Mouse (Mus musculus) kidney, embryonic 16.5 days (tissue): ENCODE measurements around the gene Fcgr1. TPM values are rescaled to one million over a fixed set of nuclear protein-coding genes. Genes with fewer than 3 reads are reported as not detected.
"Not testable (repeated sequence)": the region's sequence is repeated elsewhere in the genome, so short reads cannot be mapped to it uniquely, and the experiment has no call there.

Experiments
- ATAC-seq: fragments of 200-750 bp; cut with Nextera tagmentation; 2 replicates; pipeline ENCODE4 v1.8.0; 2017; ENCODE audit warnings: moderate TSS enrichment; ENCODE audit not compliant: low FRiP score, low TSS enrichment
- H3K27ac ChIP-seq: fragments of 300-500 bp; sonication (generic); 2 replicates; pipeline ENCODE4 v1.5.1; 2014; ENCODE audit warnings: low read length
- H3K27me3 ChIP-seq: fragments of 300-500 bp; sonication (generic); 2 replicates; pipeline ENCODE4 v1.6.1; 2014; ENCODE audit warnings: low read length, control low read depth, mixed read lengths; ENCODE audit not compliant: insufficient read depth
- H3K36me3 ChIP-seq: fragments of 300-500 bp; sonication (generic); 2 replicates; pipeline ENCODE4 v1.6.1; 2014; ENCODE audit warnings: low read length, control low read depth, mixed read lengths; ENCODE audit not compliant: insufficient read depth
- H3K4me1 ChIP-seq: fragments of 300-500 bp; sonication (generic); 2 replicates; pipeline ENCODE4 v1.6.1; 2014; ENCODE audit warnings: low read length, control low read depth, mixed read lengths; ENCODE audit not compliant: insufficient read depth
- H3K4me2 ChIP-seq: fragments of 300-500 bp; sonication (generic); replicated peaks from 2 replicates; pipeline ENCODE4 v1.6.1; 2014; ENCODE audit warnings: low read depth, low read length
- H3K4me3 ChIP-seq: fragments of 300-500 bp; sonication (generic); 2 replicates; pipeline ENCODE4 v1.5.1; 2014; ENCODE audit warnings: mild to moderate bottlenecking, low read length
- H3K9ac ChIP-seq: fragments of 300-500 bp; sonication (generic); replicated peaks from 2 replicates; pipeline ENCODE4 v1.6.1; 2014; ENCODE audit warnings: low read length
- H3K9me3 ChIP-seq: fragments of 300-500 bp; sonication (generic); 2 replicates; pipeline ENCODE4 v1.6.1; 2016; ENCODE audit warnings: low read length, control low read depth
- WGBS: fragments of 180-500 bp; shearing (Covaris S2); extraction: QIAGEN DNeasy Blood & Tissue Kit; methylation state at CpG from one replicate; pipeline ENCODE4 v1.1.7; 2014; 5-methylcytosine and 5-hydroxymethylcytosine counted together
- polyA plus RNA-seq: library from polyadenylated mRNA; unstranded; fragments of >200 nt; fragmentation: Nextera tagmentation; extraction: Ambion mirVana; gene quantifications from 2 replicates; pipeline ENCODE4 v1.2.1, GENCODE M21; 2015

The Fcgr1 gene
- polyA plus RNA-seq, 1 experiment from 2014 or later = 1.9 TPM

DNA sequence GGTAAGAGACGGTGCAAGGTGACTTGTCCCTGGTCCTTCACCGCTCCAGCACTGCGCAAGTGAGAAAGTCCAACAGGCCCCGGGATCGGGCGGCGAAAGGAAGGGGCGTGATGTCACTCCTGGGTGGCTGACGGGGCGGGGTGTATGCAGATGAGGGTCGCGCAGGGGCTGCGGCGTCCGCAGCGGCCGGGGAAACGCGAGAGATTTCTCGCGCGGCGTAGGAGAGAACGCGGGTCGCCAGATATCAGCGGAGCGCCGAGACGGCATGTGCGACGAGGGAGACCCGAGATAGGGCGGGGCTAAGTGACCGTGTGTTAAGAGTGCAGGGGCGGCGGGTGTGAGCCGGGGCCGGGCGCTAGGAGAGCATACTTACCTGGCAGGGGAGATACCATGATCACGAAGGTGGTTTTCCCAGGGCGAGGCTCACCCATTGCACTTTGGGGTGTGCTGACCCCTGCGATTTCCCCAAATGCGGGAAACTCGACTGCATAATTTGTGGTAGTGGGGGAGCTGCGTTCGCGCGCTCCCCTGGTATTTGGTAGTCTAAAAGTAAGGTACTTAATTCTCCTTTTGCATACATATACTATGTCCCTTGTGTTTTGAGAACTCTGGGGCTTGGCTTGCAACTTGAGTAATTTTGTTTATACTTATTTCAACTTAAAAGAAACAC, 34.4 kb upstream of the Fcgr1 start:
- Histone ChIP-seq H3K4me3 (peak overlapping the region; percentile 46), H3K4me2 (peak overlapping the region; percentile 63), H3K9ac (peak overlapping the region; percentile 48), H3K27me3 (peaks cover 88% of the 10 kb centered on the region)
- not testable (repeated sequence) for H3K36me3 ChIP-seq, H3K4me1 ChIP-seq, H3K27ac ChIP-seq, H3K9me3 ChIP-seq
- peak; percentile 97 for ATAC-seq
- WGBS = under 1% methylated on average over 40 of the region's 49 CpGs

DNA sequence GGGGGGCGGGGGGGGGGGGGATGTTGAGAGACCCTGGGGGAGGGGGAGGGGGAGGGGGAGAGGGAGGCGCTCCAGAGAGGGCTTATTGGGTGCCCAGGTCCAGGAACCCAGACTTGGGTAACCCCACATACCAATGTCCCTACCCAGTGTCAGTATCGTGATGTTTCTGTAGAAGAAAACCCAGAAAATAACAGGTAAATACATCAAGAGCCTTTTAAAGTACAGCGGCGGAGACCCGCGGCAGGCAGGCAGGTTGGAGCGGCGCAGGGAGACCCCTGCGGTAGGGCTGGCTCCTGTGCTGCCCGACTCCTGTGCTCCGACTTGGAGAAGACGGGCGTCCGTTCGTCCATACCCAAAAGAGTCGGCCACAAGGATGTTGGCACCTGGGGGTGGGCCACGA, 33.9 kb upstream of the Fcgr1 start:
- no peak; the same call in 1 of the 2 replicates for ATAC-seq
- Histone ChIP-seq H3K27me3 (peaks cover 85% of the 10 kb centered on the region), H3K27ac (no peak overlapping the region), H3K4me2 (peak overlapping the region; percentile 63), H3K9ac (0 out of 2 replicates have a peak overlapping the region, but pooled peaks have one; percentile 26), H3K4me3 (peak overlapping the region; percentile 46), H3K9me3 (no peaks in the 10 kb centered on the region), H3K36me3 (no peaks in the 10 kb centered on the region), H3K4me1 (0 out of 2 replicates have a peak, but pooled peaks cover 6% of the 10 kb centered on the region)
- WGBS = 0% methylated on average over 10 of the region's 18 CpGs

DNA sequence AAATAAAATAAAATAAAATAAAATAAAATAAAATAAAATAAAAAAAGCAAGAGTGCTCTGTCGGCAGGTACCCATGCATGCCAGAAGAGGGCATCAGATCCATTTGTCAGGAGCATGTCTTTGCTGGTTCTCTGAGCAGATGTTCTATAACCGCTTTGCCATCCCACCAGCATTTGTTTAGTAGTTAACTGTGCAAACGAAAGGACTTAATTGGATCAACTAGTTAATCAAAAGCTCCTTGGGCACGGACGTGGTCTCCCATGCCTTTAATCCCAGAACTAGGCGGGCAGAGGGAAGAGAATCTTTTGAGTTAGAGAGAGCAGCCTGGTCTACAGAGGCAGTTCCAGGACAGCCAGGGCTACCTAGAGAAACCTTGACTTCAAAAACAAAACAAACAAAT, 33.4 kb upstream of the Fcgr1 start:
- Histone ChIP-seq H3K36me3 (no peaks in the 10 kb centered on the region), H3K27ac (no peak overlapping the region), H3K9ac (no peak overlapping the region), H3K9me3 (no peaks in the 10 kb centered on the region), H3K4me1 (0 out of 2 replicates have a peak, but pooled peaks cover 4% of the 10 kb centered on the region), H3K4me2 (no peak overlapping the region), H3K27me3 (peaks cover 85% of the 10 kb centered on the region), H3K4me3 (no peak overlapping the region)
- 0 out of 2 replicates have a peak, but pooled peaks have one; percentile 28 for ATAC-seq
- 4% methylated on average over 6 of the region's 6 CpGs for WGBS

DNA sequence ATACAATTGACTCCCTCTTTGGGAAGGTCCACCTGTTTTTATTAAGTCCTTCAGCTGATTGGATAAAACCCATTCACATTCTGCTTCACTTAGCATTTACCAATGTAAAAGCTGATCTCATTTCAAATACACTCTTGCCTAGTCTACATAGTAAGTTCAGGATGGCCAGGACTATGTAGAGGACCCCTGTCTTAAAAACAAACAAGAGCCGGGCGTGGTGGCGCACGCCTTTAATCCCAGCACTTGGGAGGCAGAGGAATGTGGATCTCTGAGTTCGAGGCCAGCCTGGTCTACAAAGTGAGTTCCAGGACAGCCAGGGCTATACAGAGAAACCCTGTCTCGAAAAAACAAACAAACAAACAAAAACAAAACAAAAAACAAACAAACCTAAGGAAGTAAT, 30.0 kb upstream of the Fcgr1 start:
- not testable (repeated sequence) for H3K9me3 ChIP-seq, H3K36me3 ChIP-seq, H3K4me1 ChIP-seq, ATAC-seq, H3K27ac ChIP-seq, H3K9ac ChIP-seq, H3K4me2 ChIP-seq, H3K4me3 ChIP-seq
- WGBS = 61% methylated on average over 6 of the region's 6 CpGs
- H3K27me3 ChIP-seq = peaks cover 62% of the 10 kb centered on the region

DNA sequence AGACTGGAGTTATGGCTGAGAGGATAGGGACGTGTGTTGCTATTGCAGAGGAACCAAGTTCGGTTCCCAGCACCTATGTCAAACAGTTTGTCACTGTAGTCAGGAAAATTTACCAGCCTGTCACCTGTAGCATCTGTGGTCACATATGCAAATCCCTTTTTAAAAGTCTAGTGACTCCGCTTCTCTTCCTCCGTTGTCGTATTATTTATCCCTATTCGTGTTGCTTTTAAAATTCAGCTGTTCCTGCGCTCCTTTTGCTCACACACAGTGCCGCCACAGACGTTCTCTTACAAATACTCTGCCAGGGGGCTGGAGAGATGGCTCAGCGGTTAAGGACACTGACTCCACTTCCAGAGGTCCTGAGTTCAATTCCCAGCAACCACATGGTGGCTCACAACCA, 28.8 kb upstream of the Fcgr1 start:
- ATAC-seq = no peak
- Histone ChIP-seq H3K27ac (no peak overlapping the region), H3K4me1 (0 out of 2 replicates have a peak, but pooled peaks cover under 1% of the 10 kb centered on the region), H3K4me3 (no peak overlapping the region), H3K36me3 (no peaks in the 10 kb centered on the region), H3K27me3 (peaks cover 57% of the 10 kb centered on the region), H3K4me2 (no peak overlapping the region), H3K9me3 (no peaks in the 10 kb centered on the region), H3K9ac (no peak overlapping the region)
- 20% methylated on average over 10 of the region's 10 CpGs for WGBS

DNA sequence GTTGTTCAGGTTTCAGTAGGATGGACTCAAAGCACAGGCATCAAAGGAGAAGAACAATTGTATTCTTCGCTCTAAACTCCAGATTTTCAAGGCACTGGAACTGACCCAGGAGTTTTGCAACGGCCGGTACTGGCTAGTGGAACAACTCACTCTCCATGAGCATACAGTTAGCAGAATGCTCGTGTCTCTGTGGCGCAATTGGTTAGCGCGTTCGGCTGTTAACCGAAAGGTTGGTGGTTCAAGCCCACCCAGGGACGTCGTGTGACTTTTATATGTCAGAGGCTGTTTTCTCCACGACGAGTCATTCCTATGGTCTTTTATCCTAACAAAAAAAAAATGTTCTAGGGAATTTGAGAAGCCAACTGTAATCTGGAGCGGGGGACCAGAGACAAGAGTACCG, 28.1 kb upstream of the Fcgr1 start:
- no peak overlapping the region for H3K9ac ChIP-seq
- H3K27ac ChIP-seq = no peak overlapping the region
- no peak overlapping the region for H3K4me3 ChIP-seq
- no peak for ATAC-seq
- H3K27me3 ChIP-seq = peaks cover 51% of the 10 kb centered on the region
- H3K4me1 ChIP-seq = no peaks in the 10 kb centered on the region
- H3K4me2 ChIP-seq = no peak overlapping the region
- WGBS = 18% methylated on average over 15 of the region's 15 CpGs
- no peaks in the 10 kb centered on the region for H3K36me3 ChIP-seq
- H3K9me3 ChIP-seq = no peaks in the 10 kb centered on the region

DNA sequence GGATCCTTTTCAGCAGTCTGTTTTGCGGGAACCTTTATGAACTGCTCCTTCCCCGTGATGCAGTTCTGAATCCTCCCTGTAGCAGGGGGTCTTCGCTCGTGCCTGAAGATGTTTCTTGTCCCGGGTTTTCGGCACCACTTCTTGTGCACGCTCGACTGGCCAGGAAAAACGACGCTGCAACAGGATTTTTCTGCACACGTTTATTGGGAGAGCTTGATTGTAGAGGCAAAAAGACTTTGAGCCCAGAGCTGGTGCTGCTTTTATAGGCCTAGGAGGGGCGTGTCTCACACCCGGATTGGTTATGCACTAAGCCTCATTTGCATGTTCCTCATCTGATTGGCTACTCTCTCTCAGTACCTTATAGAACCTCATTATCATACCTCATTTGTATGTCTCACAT, 26.2 kb upstream of the Fcgr1 start:
- H3K4me3 ChIP-seq, ATAC-seq, H3K9me3 ChIP-seq, H3K27ac ChIP-seq, H3K36me3 ChIP-seq, H3K4me2 ChIP-seq, H3K9ac ChIP-seq, H3K4me1 ChIP-seq: not testable (repeated sequence)
- H3K27me3 ChIP-seq = peaks cover 34% of the 10 kb centered on the region
- 85% methylated on average over 11 of the region's 13 CpGs for WGBS

DNA sequence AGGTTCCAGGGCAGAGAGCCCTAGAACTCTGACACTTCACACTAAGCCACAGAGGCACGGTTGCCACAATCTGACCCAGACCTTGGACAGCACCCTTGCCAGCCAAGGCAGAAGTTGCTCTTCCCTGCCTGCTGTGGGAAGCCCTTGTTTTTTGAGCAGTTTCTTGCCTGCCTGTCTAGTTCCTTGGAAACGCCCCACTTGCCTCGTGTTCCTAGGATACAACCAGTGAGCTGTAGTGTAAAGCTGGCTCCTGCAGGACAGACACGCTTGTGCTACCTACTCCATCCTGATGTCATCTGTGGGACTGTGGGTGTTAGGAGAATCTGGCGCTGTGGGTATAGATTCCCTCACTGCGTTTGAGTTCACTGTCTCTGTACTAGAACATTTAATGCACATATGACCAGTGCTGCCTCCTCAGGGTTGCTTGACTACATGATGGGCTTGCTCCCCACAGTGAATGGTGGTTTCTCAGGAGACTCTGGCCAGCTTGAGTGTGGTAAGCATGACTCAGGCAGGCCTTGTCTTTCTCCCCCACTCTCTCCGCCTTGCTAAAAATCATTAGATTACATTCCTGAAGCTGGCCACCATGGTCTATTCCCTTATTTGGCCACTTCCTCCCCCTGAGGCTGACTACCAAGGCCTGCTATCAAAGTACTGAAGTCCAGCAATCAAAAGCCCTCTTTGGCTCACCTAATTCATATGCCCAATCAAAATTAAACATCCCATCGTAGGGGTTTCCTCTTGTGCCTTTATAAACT, 18.8 kb upstream of the Fcgr1 start:
- Histone ChIP-seq H3K4me3 (no peak overlapping the region), H3K36me3 (no peaks in the 10 kb centered on the region), H3K4me2 (no peak overlapping the region), H3K27ac (no peak overlapping the region), H3K9ac (no peak overlapping the region), H3K9me3 (no peaks in the 10 kb centered on the region), H3K27me3 (no peaks in the 10 kb centered on the region), H3K4me1 (no peaks in the 10 kb centered on the region)
- WGBS = 65% methylated on average over 8 of the region's 8 CpGs
- no peak for ATAC-seq

DNA sequence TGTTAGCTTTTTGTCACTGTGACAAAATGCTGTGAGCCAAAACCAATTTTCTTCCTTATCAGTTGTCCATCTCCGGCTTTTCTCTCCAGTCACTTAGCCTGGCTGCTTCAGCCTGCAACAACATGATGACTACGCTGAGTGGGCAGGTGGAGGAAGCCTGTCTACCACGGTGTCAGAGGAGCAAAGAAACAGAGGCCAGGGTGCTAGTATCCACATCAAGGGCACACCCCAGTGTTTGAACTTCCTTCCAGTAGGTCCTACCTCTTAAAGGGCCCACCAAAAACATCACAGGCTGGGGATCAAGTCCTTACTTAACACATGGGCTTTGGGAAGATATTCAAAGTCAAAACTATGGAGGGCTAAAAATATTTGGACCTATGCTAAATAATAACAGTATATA, 15.7 kb upstream of the Fcgr1 start:
- Histone ChIP-seq H3K4me1 (no peaks in the 10 kb centered on the region), H3K27me3 (no peaks in the 10 kb centered on the region), H3K27ac (no peak overlapping the region), H3K4me3 (no peak overlapping the region), H3K9me3 (no peaks in the 10 kb centered on the region), H3K36me3 (no peaks in the 10 kb centered on the region), H3K4me2 (no peak overlapping the region), H3K9ac (no peak overlapping the region)
- WGBS = 46% methylated on average over 3 of the region's 3 CpGs
- ATAC-seq = no peak

DNA sequence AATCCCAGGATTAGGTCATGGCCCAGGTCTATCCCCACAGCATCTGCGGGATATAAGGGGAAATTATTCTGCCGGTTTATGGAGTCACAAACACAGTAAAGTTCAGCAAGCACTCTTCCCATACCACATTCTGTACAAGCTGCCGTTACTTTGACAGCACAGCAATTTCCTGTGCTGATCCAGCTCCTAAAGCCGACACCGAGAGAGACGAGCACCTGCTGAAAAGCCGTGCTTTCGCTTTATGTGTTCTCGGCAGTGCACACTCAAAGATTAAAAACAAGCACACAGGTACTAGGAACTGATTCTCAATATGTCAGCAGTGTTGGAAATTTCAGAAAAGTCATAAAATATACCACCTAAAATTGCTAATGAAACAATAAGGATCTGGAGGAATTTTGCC, 12.7 kb upstream of the Fcgr1 start:
- no peaks in the 10 kb centered on the region for H3K4me1 ChIP-seq

More for the DNA sequence above, 12.7 kb upstream of the Fcgr1 start:
- Histone ChIP-seq H3K27me3 (peaks cover 4% of the 10 kb centered on the region; the same call in 1 of the 2 replicates), H3K9me3 (no peaks in the 10 kb centered on the region), H3K4me3 (no peak overlapping the region), H3K27ac (no peak overlapping the region), H3K4me2 (no peak overlapping the region), H3K9ac (no peak overlapping the region), H3K36me3 (no peaks in the 10 kb centered on the region)
- WGBS = 54% methylated on average over 9 of the region's 9 CpGs
- ATAC-seq = no peak
